Mouse (Mus musculus) spleen, adult 12 weeks (tissue): Measurements from ENCODE around the gene Taok3.

Source experiments
- DNase-seq: peaks from one replicate; pipeline ENCODE4 v3.0.0; 2022; ENCODE audit warnings: low spot score

Taok3 gene

GRCm38 (mm10) chr5:117117716-117118115 is 2.2 kb upstream of the Taok3 start:
- DNase-seq = no peak

GRCm38 (mm10) chr5:117118220-117118619 is 1.7 kb upstream of the Taok3 start:
- no peak for DNase-seq

GRCm38 (mm10) chr5:117118850-117119249 is 1.1 kb upstream of the Taok3 start:
- DNase-seq = no peak

GRCm38 (mm10) chr5:117120489-117121466 is 849 bp downstream of the Taok3 start:
- DNase-seq = peak; percentile 27

GRCm38 (mm10) chr5:117121657-117122056 is 1.7 kb downstream of the Taok3 start:
- no peak for DNase-seq

GRCm38 (mm10) chr5:117123102-117123501 is 3.2 kb downstream of the Taok3 start:
- DNase-seq = no peak

- DNase-seq = peak; percentile 21
Observed at GRCm38 (mm10) chr5:117123840-117124239, 3.9 kb downstream of the Taok3 start.

- no peak for DNase-seq
Observed at GRCm38 (mm10) chr5:117125482-117126346, 5.8 kb downstream of the Taok3 start.

- no peak for DNase-seq
Observed at GRCm38 (mm10) chr5:117127051-117127450, 7.1 kb downstream of the Taok3 start.

- no peak for DNase-seq
Observed at GRCm38 (mm10) chr5:117130726-117131125, 10.8 kb downstream of the Taok3 start.

GRCm38 (mm10) chr5:117133446-117134065 is 13.6 kb downstream of the Taok3 start:
- peak; percentile 70 for DNase-seq

GRCm38 (mm10) chr5:117134066-117134888 is 14.3 kb downstream of the Taok3 start:
- peak; percentile 33 for DNase-seq

GRCm38 (mm10) chr5:117134889-117135456 is 15.0 kb downstream of the Taok3 start:
- no peak for DNase-seq

- no peak for DNase-seq
Observed at GRCm38 (mm10) chr5:117135869-117136268, 15.9 kb downstream of the Taok3 start.

- DNase-seq = no peak
Observed at GRCm38 (mm10) chr5:117136570-117136969, 16.6 kb downstream of the Taok3 start.

- no peak for DNase-seq
Observed at GRCm38 (mm10) chr5:117137011-117137410, 17.1 kb downstream of the Taok3 start.

GRCm38 (mm10) chr5:117137594-117137993 is 17.7 kb downstream of the Taok3 start:
- no peak for DNase-seq

- DNase-seq = peak; percentile 66
Observed at GRCm38 (mm10) chr5:117138295-117138988, 18.5 kb downstream of the Taok3 start.

GRCm38 (mm10) chr5:117139822-117140221 is 19.9 kb downstream of the Taok3 start:
- DNase-seq = no peak

- DNase-seq = no peak
Observed at GRCm38 (mm10) chr5:117140374-117140773, 20.4 kb downstream of the Taok3 start.
